Mouse (Mus musculus): ENCODE data around the gene Ercc4. TPM values are rescaled to one million over a fixed set of nuclear protein-coding genes. Genes with fewer than 3 reads are reported as not detected.

Ercc4 gene
- total and polyA plus RNA-seq, 3 experiments: 10.6 to 15.5 TPM; not detected in 1

- Histone ChIP-seq H3K4me1 (ENCODE audit: control insufficient read depth in 1 of 2, insufficient read depth in 2 of 2, low read length in 2 of 2) (0 out of 4 replicates have a peak, but pooled peaks cover 0 to 3% of the 10 kb centered on the region in 2 experiments), H3K27ac (ENCODE audit: control insufficient read depth, low read depth, low read length) (no peak overlapping the region)
Measured at GRCm38 (mm10) chr16:13154352-13154751, 44.9 kb downstream of the Ercc4 start.

GRCm38 (mm10) chr16:13157314-13157713 is 47.8 kb downstream of the Ercc4 start:
- no peak overlapping the region for H3K4me3 ChIP-seq (ENCODE audit: control insufficient read depth in 1 of 2, insufficient read depth in 1 of 2, low read depth in 2 of 2, low read length in 2 of 2)
- H3K9me3 ChIP-seq (replicated peaks; ENCODE audit: insufficient read depth, low read length): no peaks in the 10 kb centered on the region
- H3K27me3 ChIP-seq (ENCODE audit: control insufficient read depth in 1 of 2, insufficient read depth in 2 of 2, low read length in 2 of 2): no peaks in the 10 kb centered on the region
- no peak overlapping the region for H3K27ac ChIP-seq (ENCODE audit: control insufficient read depth, low read depth, low read length)
- H3K9ac ChIP-seq (ENCODE audit: control insufficient read depth, low read depth, low read length, poor library complexity, severe bottlenecking): no peak overlapping the region
- 0 out of 4 replicates have a peak, but pooled peaks cover 0 to 4% of the 10 kb centered on the region in 2 experiments for H3K4me1 ChIP-seq (ENCODE audit: control insufficient read depth in 1 of 2, insufficient read depth in 2 of 2, low read length in 2 of 2)
- DNase-seq (ENCODE audit: low read depth, low spot score): peak; percentile 70
- TF ChIP-seq GATA1 (IDR thresholded peaks at IDR 0.05; ENCODE audit: low read depth, low read length) (peak; percentile 32; the same call in 1 of the 2 replicates), ZC3H11A (IDR thresholded peaks at IDR 0.05; ENCODE audit: low read depth, low read length) (no peak)
- H3K79me2 ChIP-seq (ENCODE audit: control insufficient read depth, insufficient read depth, low read length, poor library complexity): no peaks in the 10 kb centered on the region
- peaks cover 0 to 2% of the 10 kb centered on the region in 2 experiments; a peak in 1 of 4 replicates for H3K36me3 ChIP-seq (ENCODE audit: control insufficient read depth in 1 of 2, insufficient read depth in 2 of 2, low read length in 2 of 2)

More at GRCm38 (mm10) chr16:13154352-13154751, 44.9 kb downstream of the Ercc4 start:
- no peaks in the 10 kb centered on the region for H3K9me3 ChIP-seq (replicated peaks; ENCODE audit: insufficient read depth, low read length)
- H3K9ac ChIP-seq (ENCODE audit: control insufficient read depth, low read depth, low read length, poor library complexity, severe bottlenecking): no peak overlapping the region
- H3K27me3 ChIP-seq (ENCODE audit: control insufficient read depth in 1 of 2, insufficient read depth in 2 of 2, low read length in 2 of 2): no peaks in the 10 kb centered on the region
- no peak for DNase-seq (ENCODE audit: low read depth, low spot score)
- H3K79me2 ChIP-seq (ENCODE audit: control insufficient read depth, insufficient read depth, low read length, poor library complexity): no peaks in the 10 kb centered on the region
- 0 out of 4 replicates have a peak, but pooled peaks cover 0 to 2% of the 10 kb centered on the region in 2 experiments for H3K36me3 ChIP-seq (ENCODE audit: control insufficient read depth in 1 of 2, insufficient read depth in 2 of 2, low read length in 2 of 2)
- TF ChIP-seq JUND (IDR thresholded peaks at IDR 0.05; ENCODE audit: low read depth, low read length): no peak
- no peak overlapping the region for H3K4me3 ChIP-seq (ENCODE audit: control insufficient read depth in 1 of 2, insufficient read depth in 1 of 2, low read depth in 2 of 2, low read length in 2 of 2)

- H3K4me3 ChIP-seq (ENCODE audit: control insufficient read depth in 1 of 2, insufficient read depth in 1 of 2, low read depth in 2 of 2, low read length in 2 of 2): no peak overlapping the region
- TF ChIP-seq RAD21 (IDR thresholded peaks at IDR 0.05; ENCODE audit: low read depth, low read length) (peak; percentile 33), CHD2 (IDR thresholded peaks at IDR 0.05; ENCODE audit: low read length) (no peak), POLR2AphosphoS5 (IDR thresholded peaks at IDR 0.05; ENCODE audit: borderline replicate concordance, low read depth, low read length) (no peak), ZKSCAN1 (IDR thresholded peaks at IDR 0.05; ENCODE audit: low read depth, low read length) (no peak), ZMIZ1 (IDR thresholded peaks at IDR 0.05; ENCODE audit: low read depth, low read length) (no peak), UBTF (IDR thresholded peaks at IDR 0.05; ENCODE audit: borderline replicate concordance, insufficient read depth, low read depth, low read length) (no peak), MAFK (IDR thresholded peaks at IDR 0.05; ENCODE audit: borderline replicate concordance, low read depth, low read length) (no peak), KAT2A (conservative IDR thresholded peaks at IDR 0.05; ENCODE audit: low read depth, low read length) (no peak), SMC3 (IDR thresholded peaks at IDR 0.05; ENCODE audit: low read depth, low read length) (peak; percentile 32), E2F4 (IDR thresholded peaks at IDR 0.05; ENCODE audit: borderline replicate concordance, low read depth, low read length) (no peak), POLR2AphosphoS2 (IDR thresholded peaks at IDR 0.05; ENCODE audit: low read length) (no peak), CTCF (IDR thresholded peaks at IDR 0.05 in 2 of 3, conservative IDR thresholded peaks at IDR 0.05 in 1 of 3; ENCODE audit: control insufficient read depth in 1 of 3, insufficient read depth in 1 of 3, low read depth in 2 of 3, low read length in 3 of 3, poor library complexity in 1 of 3, severe bottlenecking in 1 of 3) (peak; percentile 7 to 49 (median 11); a peak in 2 of 6 replicates), JUND (IDR thresholded peaks at IDR 0.05; ENCODE audit: low read depth, low read length) (no peak), GATA1 (IDR thresholded peaks at IDR 0.05; ENCODE audit: low read depth, low read length) (no peak), USF2 (IDR thresholded peaks at IDR 0.05; ENCODE audit: borderline replicate concordance in 1 of 2, insufficient read depth in 1 of 2, low read depth in 1 of 2, low read length in 2 of 2) (no peak), NELFE (IDR thresholded peaks at IDR 0.05; ENCODE audit: low read depth, low read length) (no peak), CHD1 (IDR thresholded peaks at IDR 0.05; ENCODE audit: low read depth, low read length) (no peak), MYB (IDR thresholded peaks at IDR 0.05; ENCODE audit: low read depth, low read length) (no peak)
- no peaks in the 10 kb centered on the region for H3K79me2 ChIP-seq (ENCODE audit: control insufficient read depth, insufficient read depth, low read length, poor library complexity)
- no peaks in the 10 kb centered on the region for H3K9me3 ChIP-seq (replicated peaks; ENCODE audit: insufficient read depth, low read length)
- no peaks in the 10 kb centered on the region for H3K27me3 ChIP-seq (ENCODE audit: control insufficient read depth in 1 of 2, insufficient read depth in 2 of 2, low read length in 2 of 2)
- 0 out of 4 replicates have a peak, but pooled peaks cover 0 to 4% of the 10 kb centered on the region in 2 experiments for H3K4me1 ChIP-seq (ENCODE audit: control insufficient read depth in 1 of 2, insufficient read depth in 2 of 2, low read length in 2 of 2)
- peak; percentile 23 for DNase-seq (ENCODE audit: low read depth, low spot score)
- peaks cover 0 to 2% of the 10 kb centered on the region in 2 experiments; a peak in 1 of 4 replicates for H3K36me3 ChIP-seq (ENCODE audit: control insufficient read depth in 1 of 2, insufficient read depth in 2 of 2, low read length in 2 of 2)
- H3K9ac ChIP-seq (ENCODE audit: control insufficient read depth, low read depth, low read length, poor library complexity, severe bottlenecking): no peak overlapping the region
- H3K27ac ChIP-seq (ENCODE audit: control insufficient read depth, low read depth, low read length): no peak overlapping the region
Measured at GRCm38 (mm10) chr16:13158153-13158670, 48.7 kb downstream of the Ercc4 start.

Measured in MEL (cell line).